Mouse (Mus musculus): ENCODE measurements around the gene Rpsa.

Rpsa gene

DNA sequence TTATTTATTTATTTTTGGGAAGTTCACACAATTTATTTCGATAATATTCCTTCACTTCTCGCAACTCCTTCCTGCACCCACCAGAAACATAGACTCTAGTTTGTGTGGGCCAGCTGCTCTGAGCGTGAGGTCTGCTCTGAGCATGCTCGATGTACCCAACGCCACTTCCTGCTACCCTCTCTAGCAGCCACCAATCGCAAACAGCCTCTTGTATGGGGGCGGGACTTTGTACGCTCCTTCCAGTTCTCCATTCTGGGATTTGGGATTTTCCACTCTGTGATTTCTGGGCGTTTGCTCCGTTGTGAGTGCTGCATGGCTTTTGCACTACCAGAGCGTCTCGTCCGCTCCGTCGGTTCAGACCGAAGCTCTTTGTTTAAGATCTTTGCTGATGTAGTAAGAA is 36.4 kb downstream of the Rpsa start:
- DNase-seq (ENCODE audit: low read depth in 2 of 2, low spot score in 2 of 2) = no peak

GRCm38 (mm10) chr9:120167826-120168225 is 40.3 kb downstream of the Rpsa start:
- DNase-seq (ENCODE audit: low read depth in 2 of 2, low spot score in 2 of 2) = no peak

DNA sequence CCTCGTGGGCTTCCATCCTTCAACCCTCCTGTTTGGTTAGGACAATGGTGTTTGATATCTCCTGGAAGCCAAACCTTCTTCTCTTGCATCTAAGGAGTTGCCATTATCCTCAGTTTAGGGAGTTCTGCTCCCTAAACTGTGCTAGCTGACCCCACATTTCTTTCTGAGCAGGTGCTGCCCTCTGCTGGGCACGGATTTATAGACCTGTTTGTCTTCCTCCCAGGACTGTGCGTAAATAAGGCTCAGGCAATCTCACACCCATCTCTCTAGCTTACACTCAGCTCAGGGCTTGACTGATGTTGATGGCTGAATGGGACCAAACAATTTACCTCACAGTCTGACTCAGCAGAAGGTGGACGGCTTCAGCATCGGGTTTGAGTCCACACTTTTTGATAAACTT is 43.8 kb downstream of the Rpsa start:
- DNase-seq (ENCODE audit: low read depth in 2 of 2, low spot score in 2 of 2) = peak; percentile 24 to 49

- DNase-seq (ENCODE audit: low read depth in 2 of 2, low spot score in 2 of 2) = no peak
Observed at GRCm38 (mm10) chr9:120174436-120175137, 47.1 kb downstream of the Rpsa start.

- no peak for DNase-seq (ENCODE audit: low read depth in 2 of 2, low spot score in 2 of 2)
Observed at GRCm38 (mm10) chr9:120178813-120179212, 51.3 kb downstream of the Rpsa start.

Data from CD8-positive naive resting alpha-beta T cell, adult 2 months (primary cell).